Mouse (Mus musculus) limb, embryonic 12.5 days (tissue): ENCODE measurements around the gene App. TPM values are rescaled to one million over a fixed set of nuclear protein-coding genes. Genes with fewer than 3 reads are reported as not detected.

Source experiments
- ATAC-seq: fragments of 200-750 bp; cut with Nextera tagmentation; 2 replicates; pipeline ENCODE4 v1.8.0; 2017; ENCODE audit warnings: low read depth, moderate TSS enrichment; ENCODE audit not compliant: insufficient number of reproducible peaks, insufficient read depth, low FRiP score, low TSS enrichment
- H3K27ac ChIP-seq: fragments of 300-500 bp; sonication (generic); 2 replicates; pipeline ENCODE4 v1.5.1; 2016; ENCODE audit warnings: mild to moderate bottlenecking, moderate library complexity
- H3K27me3 ChIP-seq: fragments of 300-500 bp; sonication (generic); 2 replicates; pipeline ENCODE4 v1.6.1; 2016; ENCODE audit warnings: mild to moderate bottlenecking, moderate library complexity
- H3K36me3 ChIP-seq: fragments of 300-500 bp; sonication (generic); 2 replicates; pipeline ENCODE4 v1.6.1; 2016; ENCODE audit warnings: mild to moderate bottlenecking, moderate library complexity
- H3K4me1 ChIP-seq: fragments of 300-500 bp; sonication (generic); replicated peaks from 2 replicates; pipeline ENCODE4 v1.6.1; 2016
- H3K4me2 ChIP-seq: fragments of 300-500 bp; sonication (generic); 2 replicates; pipeline ENCODE4 v1.6.1; 2016; ENCODE audit warnings: mild to moderate bottlenecking, moderate library complexity
- H3K4me3 ChIP-seq: fragments of 300-500 bp; sonication (generic); replicated peaks from 2 replicates; pipeline ENCODE4 v1.5.1; 2016; ENCODE audit warnings: mild to moderate bottlenecking
- H3K9ac ChIP-seq: fragments of 300-500 bp; sonication (generic); replicated peaks from 2 replicates; pipeline ENCODE4 v1.6.1; 2016; ENCODE audit warnings: mild to moderate bottlenecking, moderate library complexity
- H3K9me3 ChIP-seq: fragments of 300-500 bp; sonication (generic); 2 replicates; pipeline ENCODE4 v1.6.1; 2016; ENCODE audit warnings: mild to moderate bottlenecking, moderate library complexity
- WGBS: fragments of 180-500 bp; shearing (Covaris S2); methylation state at CpG from one replicate; pipeline ENCODE4 v1.1.7; 2016; 5-methylcytosine and 5-hydroxymethylcytosine counted together
- polyA plus RNA-seq: library from polyadenylated mRNA; unstranded; fragments of >200 nt; fragmentation: Nextera tagmentation; extraction: Ambion mirVana; gene quantifications from 2 replicates; pipeline ENCODE4 v1.2.1, GENCODE M21; 2016

Gene App
- polyA plus RNA-seq, 1 experiment from 2014 or later: 122 TPM

DNA sequence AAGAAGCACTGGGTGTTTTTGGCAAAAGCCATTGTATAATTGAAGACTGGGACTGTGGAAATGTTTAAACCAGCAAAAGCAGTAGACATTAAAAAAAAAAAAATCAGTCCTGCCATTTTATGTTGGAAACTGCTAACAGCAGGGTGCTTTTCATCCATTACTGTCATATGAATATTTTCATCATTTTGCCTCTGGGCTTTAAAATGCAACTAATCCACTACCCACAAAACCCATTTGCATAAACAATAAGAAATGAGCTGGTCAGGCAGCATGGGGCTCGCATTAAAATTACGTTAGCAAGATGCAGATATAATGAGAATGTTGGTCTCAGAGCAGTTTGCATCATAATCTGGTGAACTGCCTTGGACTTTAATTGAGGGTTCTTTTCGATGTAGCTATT is 242.5 kb downstream of the App start:
- WGBS: 67% methylated on average over 3 of the region's 3 CpGs
- H3K36me3 ChIP-seq: no peaks in the 10 kb centered on the region
- no peak for ATAC-seq
- H3K4me3 ChIP-seq: no peak overlapping the region
- H3K4me1 ChIP-seq: no peaks in the 10 kb centered on the region
- H3K9ac ChIP-seq: no peak overlapping the region
- no peak overlapping the region for H3K27ac ChIP-seq
- no peaks in the 10 kb centered on the region for H3K27me3 ChIP-seq
- H3K9me3 ChIP-seq: no peaks in the 10 kb centered on the region
- H3K4me2 ChIP-seq: no peak overlapping the region

DNA sequence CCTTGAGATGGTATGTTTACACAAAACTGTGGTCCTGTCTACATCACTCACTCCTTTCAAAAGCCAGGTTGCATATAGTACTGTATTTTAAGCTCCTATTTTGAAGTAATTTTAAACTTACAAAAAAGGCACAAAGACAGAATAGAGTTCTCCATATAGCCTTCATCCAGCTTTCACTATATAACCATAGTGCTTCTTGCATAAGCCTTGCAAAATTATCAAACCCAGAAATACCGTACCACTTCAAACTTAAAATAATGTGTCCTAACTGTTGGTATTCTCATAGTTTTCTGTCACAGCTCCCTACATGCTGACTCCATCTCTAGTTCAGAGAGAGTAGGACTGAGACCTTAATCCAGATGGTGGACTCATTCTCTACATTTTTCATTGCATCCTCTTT is 245.7 kb downstream of the App start:
- Histone ChIP-seq H3K27me3 (no peaks in the 10 kb centered on the region), H3K9ac (no peak overlapping the region), H3K4me3 (no peak overlapping the region), H3K4me1 (no peaks in the 10 kb centered on the region), H3K4me2 (no peak overlapping the region), H3K27ac (no peak overlapping the region), H3K9me3 (no peaks in the 10 kb centered on the region), H3K36me3 (no peaks in the 10 kb centered on the region)
- ATAC-seq: no peak
- WGBS: 95% methylated on average over 1 of the region's 1 CpGs

DNA sequence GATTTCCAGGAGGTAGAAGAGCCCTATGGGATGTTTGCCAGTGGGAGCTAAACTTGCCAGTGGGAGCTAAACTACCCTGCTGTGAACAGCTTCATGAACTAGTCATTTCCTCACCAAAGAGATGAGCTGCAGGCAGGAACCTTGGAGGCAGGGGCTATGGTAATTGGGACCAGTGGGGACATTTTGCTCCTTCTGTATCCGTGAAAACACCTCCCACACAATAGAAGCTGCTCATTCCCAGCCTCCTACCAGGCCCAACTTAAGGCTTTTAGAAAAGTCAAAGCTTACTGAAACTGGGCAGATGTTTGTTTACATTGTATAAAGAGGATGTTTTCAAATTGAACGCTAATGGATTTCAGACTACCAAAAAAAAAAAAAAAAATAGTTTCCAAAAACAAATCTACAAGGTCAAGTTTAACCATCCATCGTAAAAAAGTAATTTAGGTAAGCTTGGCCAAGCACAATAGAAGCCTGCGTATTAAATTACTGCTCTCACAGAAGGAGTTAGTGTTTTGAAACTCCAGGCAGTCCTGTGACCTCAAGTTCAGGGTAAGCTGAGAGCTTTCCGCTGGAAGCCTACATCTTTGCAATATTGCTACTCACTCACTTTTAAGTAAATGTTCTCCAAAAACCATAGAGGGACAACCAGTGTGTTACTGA is 253.8 kb downstream of the App start:
- Histone ChIP-seq H3K9ac (no peak overlapping the region), H3K27ac (peak overlapping the region; percentile 86), H3K4me3 (no peak overlapping the region), H3K27me3 (no peaks in the 10 kb centered on the region), H3K4me1 (peaks cover 19% of the 10 kb centered on the region), H3K9me3 (no peaks in the 10 kb centered on the region), H3K36me3 (no peaks in the 10 kb centered on the region), H3K4me2 (peak overlapping the region; percentile 11; the same call in 1 of the 2 replicates)
- WGBS: 26% methylated on average over 5 of the region's 5 CpGs
- ATAC-seq: peak; percentile 87

DNA sequence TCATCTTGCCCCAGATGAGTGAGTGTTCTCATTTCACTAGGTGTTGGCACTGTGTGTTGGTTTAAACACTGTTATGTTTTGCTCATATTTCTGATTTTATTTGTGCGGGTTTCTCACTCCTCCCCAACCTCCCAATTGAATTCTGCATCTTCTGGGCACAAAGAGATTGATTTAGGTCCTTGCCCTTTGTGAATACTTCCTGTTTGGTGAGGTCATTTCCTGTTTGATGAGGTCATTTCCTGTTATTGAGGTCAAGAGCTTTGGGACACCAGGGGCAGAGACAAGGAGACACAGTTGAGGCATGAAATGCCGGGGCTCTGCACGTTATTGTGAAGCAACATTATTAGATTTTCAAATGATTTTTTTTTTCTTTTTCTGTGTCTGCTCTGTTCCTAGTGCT is 254.5 kb downstream of the App start:
- ATAC-seq: no peak
- WGBS: 73% methylated on average over 3 of the region's 3 CpGs
- no peak overlapping the region for H3K4me3 ChIP-seq
- no peaks in the 10 kb centered on the region for H3K9me3 ChIP-seq
- no peak overlapping the region for H3K9ac ChIP-seq
- peak overlapping the region; percentile 11; the same call in 1 of the 2 replicates for H3K4me2 ChIP-seq
- H3K4me1 ChIP-seq: peaks cover 19% of the 10 kb centered on the region
- H3K27me3 ChIP-seq: no peaks in the 10 kb centered on the region
- peak overlapping the region; percentile 84 for H3K27ac ChIP-seq
- no peaks in the 10 kb centered on the region for H3K36me3 ChIP-seq

DNA sequence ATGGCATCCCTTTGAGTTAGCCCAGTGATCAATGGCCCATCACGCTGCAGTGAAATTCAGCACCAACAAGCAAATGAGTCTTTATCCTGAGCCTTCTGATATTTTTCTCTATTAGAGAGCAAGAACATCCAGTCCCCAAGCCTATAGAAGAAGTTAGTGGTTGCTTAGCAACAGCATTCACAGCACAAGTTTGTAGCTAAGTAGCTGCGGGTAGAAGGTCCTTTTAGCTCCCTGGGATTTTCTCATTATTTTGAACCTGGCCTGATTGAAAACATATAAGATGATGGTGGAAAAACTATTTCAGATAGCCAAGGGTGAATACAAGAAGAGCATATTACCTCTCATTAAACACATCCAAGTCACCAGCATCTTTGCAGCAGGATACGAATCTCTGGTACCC is 256.8 kb downstream of the App start:
- Histone ChIP-seq H3K4me2 (no peak overlapping the region), H3K36me3 (no peaks in the 10 kb centered on the region), H3K27ac (no peak overlapping the region), H3K4me3 (no peak overlapping the region), H3K27me3 (no peaks in the 10 kb centered on the region), H3K9me3 (no peaks in the 10 kb centered on the region), H3K4me1 (peaks cover 19% of the 10 kb centered on the region), H3K9ac (no peak overlapping the region)
- 68% methylated on average over 3 of the region's 3 CpGs for WGBS
- ATAC-seq: no peak

DNA sequence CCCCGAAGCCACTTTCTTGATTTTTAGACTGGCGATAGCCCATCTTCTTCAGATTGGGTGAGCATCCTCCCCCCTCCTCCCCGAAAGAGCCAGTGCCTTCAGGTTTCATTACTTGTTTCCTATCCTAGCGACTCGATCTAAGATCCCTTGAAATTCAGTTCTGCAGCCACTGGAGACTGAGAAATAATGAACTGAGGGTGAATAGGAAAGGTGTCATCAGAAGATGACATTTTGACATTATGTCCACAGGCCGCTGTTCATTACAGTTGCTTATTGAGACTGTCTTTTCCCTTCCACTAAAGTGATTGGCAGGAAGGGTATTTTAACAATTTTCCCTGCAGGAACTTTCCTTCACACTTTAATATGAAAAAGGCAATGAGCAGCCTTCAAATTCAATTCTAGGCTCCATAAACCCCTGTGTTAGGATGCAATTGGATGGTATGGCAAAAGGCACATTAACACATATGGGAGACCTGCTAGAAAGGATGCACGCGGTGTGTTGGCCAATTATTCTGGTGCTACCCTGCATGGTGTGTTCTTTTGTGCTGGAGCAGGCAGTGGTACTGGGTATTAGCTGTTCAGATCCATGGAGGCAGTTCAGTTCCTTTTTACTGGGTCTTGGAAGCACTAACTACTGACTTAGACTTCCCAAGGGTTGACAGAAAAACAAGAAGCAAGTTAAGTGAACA is 261.9 kb downstream of the App start:
- no peak overlapping the region for H3K4me2 ChIP-seq
- H3K27me3 ChIP-seq: no peaks in the 10 kb centered on the region
- H3K36me3 ChIP-seq: no peaks in the 10 kb centered on the region
- 90% methylated on average over 8 of the region's 8 CpGs for WGBS
- no peak overlapping the region for H3K9ac ChIP-seq
- no peaks in the 10 kb centered on the region for H3K4me1 ChIP-seq
- no peak overlapping the region for H3K4me3 ChIP-seq
- no peak for ATAC-seq
- no peaks in the 10 kb centered on the region for H3K9me3 ChIP-seq
- H3K27ac ChIP-seq: no peak overlapping the region

DNA sequence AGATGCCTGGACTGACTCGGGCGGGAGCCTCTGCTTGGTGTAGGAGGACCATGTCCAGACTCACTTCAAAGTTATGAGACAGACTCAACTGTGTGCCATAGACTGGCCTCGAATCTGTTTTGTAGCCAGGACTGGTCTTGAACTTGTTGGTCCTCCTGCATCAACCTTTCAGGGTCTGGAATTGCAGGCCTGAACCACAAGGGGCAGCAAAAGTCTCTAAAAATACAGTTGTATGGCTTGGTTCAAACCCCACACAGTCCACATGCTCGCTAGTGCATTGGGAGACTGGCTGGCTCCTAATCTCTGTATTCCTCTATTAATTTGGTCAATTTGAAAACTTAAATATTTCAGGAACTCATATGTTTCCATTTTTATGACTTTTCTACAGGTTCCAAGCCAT is 270.6 kb downstream of the App start:
- H3K4me2 ChIP-seq: no peak overlapping the region
- no peaks in the 10 kb centered on the region for H3K36me3 ChIP-seq
- H3K9ac ChIP-seq: no peak overlapping the region
- no peak for ATAC-seq
- H3K9me3 ChIP-seq: no peaks in the 10 kb centered on the region
- H3K27ac ChIP-seq: no peak overlapping the region
- H3K4me1 ChIP-seq: no peaks in the 10 kb centered on the region
- no peaks in the 10 kb centered on the region for H3K27me3 ChIP-seq
- 89% methylated on average over 4 of the region's 4 CpGs for WGBS
- no peak overlapping the region for H3K4me3 ChIP-seq
